Mouse (Mus musculus) adrenal gland, adult 10 weeks (tissue): Measurements from ENCODE around the gene Selenop. TPM values are rescaled to one million over a fixed set of nuclear protein-coding genes. Genes with fewer than 3 reads are reported as not detected.

Experiments used
- polyA plus RNA-seq: library from polyadenylated mRNA; stranded (reverse); fragments of 350-450 nt; fragmentation: Illumina TruSeq; extraction: RNeasy Lipid Tissue Mini Kit (QIAGEN cat#74804); gene quantifications from one replicate; pipeline ENCODE4 v1.2.3, GENCODE M21; 2014; ENCODE audit warnings: low read depth, low replicate concordance

Gene Selenop
- polyA plus RNA-seq = 840 TPM

GRCm38 (mm10) chr15:3268247-3268646 lies at the start of gene Selenop:
Gene Selenop, plus strand, starts transcription at chr15:3268547.

GRCm38 (mm10) chr15:3303426-3303825 lies 35.1 kb downstream of the Selenop start, which contains the start of gene Ccdc152:
Gene Ccdc152, minus strand, starts transcription at chr15:3303526.

Other genes with a start within 250 kb of the Selenop start
- gene Ccdc152, start 35.0 kb downstream of the Selenop start, polyA plus RNA-seq = not detected